Mouse (Mus musculus) ovary, postnatal 14 days (tissue): ENCODE data around the gene Rab40c.
A peak's percentile ranks its signal among the peaks of the same experiment; 100 is the strongest.

ENCODE experiments used
- DNase-seq: peaks from one replicate; pipeline ENCODE4 v3.0.0; 2022; ENCODE audit warnings: low spot score

The Rab40c gene

GRCm38 (mm10) chr17:25946349-25946748 is 26.8 kb upstream of the Rab40c start:
- DNase-seq: no peak

- no peak for DNase-seq
Observed at GRCm38 (mm10) chr17:25945517-25946155, 26.1 kb upstream of the Rab40c start.

- DNase-seq: no peak
Observed at GRCm38 (mm10) chr17:25944366-25945163, 25.0 kb upstream of the Rab40c start, which contains the start of the genes Pigq and Nhlrc4. TSS of gene Pigq (minus strand) at chr17:25944936. TSS of gene Nhlrc4 (minus strand) at chr17:25944961.

GRCm38 (mm10) chr17:25943769-25944168 is 24.2 kb upstream of the Rab40c start:
- DNase-seq: no peak

- DNase-seq: no peak
Observed at GRCm38 (mm10) chr17:25943221-25943620, 23.7 kb upstream of the Rab40c start.

- no peak for DNase-seq
Observed at GRCm38 (mm10) chr17:25942597-25943151, 23.1 kb upstream of the Rab40c start.

- peak; percentile 75 for DNase-seq
Observed at GRCm38 (mm10) chr17:25941511-25942241, 22.1 kb upstream of the Rab40c start.

- DNase-seq: no peak
Observed at GRCm38 (mm10) chr17:25934526-25934925, 15.0 kb upstream of the Rab40c start.

- no peak for DNase-seq
Observed at GRCm38 (mm10) chr17:25925348-25925747, 5.8 kb upstream of the Rab40c start.

GRCm38 (mm10) chr17:25922120-25922519 is 2.6 kb upstream of the Rab40c start:
- DNase-seq: no peak

- peak; percentile 100 for DNase-seq
Observed at GRCm38 (mm10) chr17:25919786-25920642, 487 bp upstream of the Rab40c start.

- DNase-seq: no peak
Observed at GRCm38 (mm10) chr17:25918037-25918750, 1.3 kb downstream of the Rab40c start.

- DNase-seq: no peak
Observed at GRCm38 (mm10) chr17:25916931-25917647, 2.4 kb downstream of the Rab40c start.

GRCm38 (mm10) chr17:25914295-25914694 is 5.2 kb downstream of the Rab40c start:
- no peak for DNase-seq

- no peak for DNase-seq
Observed at GRCm38 (mm10) chr17:25913877-25914275, 5.7 kb downstream of the Rab40c start.

GRCm38 (mm10) chr17:25913186-25913876 is 6.2 kb downstream of the Rab40c start:
- no peak for DNase-seq

GRCm38 (mm10) chr17:25911816-25912215 is 7.7 kb downstream of the Rab40c start:
- DNase-seq: no peak

- no peak for DNase-seq
Observed at GRCm38 (mm10) chr17:25907640-25908039, 11.9 kb downstream of the Rab40c start.

- no peak for DNase-seq
Observed at GRCm38 (mm10) chr17:25903061-25903460, 16.5 kb downstream of the Rab40c start.
